Mouse (Mus musculus): ENCODE measurements around the gene Rasl11a.
A peak's percentile ranks its signal among the peaks of the same experiment; 100 is the strongest.

Gene Rasl11a

DNA sequence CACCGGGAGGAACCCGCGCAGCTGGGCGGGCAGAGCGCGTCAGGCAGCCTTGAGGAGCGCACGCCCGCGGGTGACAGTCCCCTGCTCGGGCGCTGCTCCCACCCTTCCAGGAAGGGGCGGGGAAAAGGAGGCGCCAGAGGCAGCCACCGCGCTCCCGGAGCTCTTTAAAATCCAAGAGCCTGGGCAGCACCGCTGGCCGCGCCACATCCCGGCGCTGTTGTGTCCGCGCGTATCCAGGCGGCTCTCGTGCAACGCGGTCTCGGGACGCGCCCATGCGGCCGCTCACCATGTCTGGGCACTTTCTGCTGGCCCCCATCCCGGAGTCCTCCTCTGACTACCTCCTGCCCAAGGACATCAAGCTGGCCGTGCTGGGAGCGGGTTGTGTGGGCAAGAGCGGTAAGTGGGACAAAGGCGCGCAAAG, at the start of gene Rasl11a:
Gene Rasl11a (plus strand): TSS at position 127 of the 421 bp plus-strand sequence.
- DNase-seq, result peak; percentile 92 to 96

DNA sequence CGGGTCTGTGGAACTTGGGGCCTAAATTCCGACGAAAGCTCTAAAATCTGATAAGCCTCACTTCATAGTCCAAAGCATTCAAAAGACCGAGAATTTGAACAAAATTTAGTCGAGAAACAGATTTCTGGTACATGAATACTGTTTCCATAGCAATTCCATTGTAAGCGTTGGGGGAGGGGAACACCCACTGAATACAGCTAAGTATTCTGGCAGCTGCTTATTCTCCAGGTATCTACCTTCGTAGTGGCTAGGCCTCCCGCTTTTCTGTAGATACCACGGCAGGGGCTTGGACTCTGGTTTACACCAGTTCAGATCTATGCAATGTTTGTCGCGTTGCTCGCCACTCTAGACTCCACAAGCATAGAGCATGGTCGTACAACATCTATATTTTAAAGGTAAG, 49.1 kb upstream of the Rasl11a start:
- DNase-seq, result no peak

DNA sequence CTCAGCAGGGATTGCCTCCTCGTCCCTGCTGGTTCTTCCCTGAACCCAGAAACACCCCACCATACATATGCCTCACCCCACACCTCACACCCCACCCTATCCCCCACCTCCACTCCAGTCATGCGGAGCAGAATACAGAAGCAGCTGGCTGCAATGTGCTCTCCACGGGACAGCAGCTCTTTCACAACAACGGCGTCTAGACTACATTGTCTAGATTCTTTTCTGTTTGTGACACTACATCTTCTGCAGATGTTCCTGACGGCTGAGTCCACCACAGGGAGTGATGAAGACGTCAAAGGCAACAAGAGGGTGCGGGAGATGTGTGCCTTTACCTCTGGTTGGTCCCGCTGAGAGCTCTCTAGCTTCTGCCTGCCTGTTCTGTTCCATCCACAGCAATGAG, 46.8 kb upstream of the Rasl11a start:
- peak in 1 of 2 experiments; percentile 68 for DNase-seq

DNA sequence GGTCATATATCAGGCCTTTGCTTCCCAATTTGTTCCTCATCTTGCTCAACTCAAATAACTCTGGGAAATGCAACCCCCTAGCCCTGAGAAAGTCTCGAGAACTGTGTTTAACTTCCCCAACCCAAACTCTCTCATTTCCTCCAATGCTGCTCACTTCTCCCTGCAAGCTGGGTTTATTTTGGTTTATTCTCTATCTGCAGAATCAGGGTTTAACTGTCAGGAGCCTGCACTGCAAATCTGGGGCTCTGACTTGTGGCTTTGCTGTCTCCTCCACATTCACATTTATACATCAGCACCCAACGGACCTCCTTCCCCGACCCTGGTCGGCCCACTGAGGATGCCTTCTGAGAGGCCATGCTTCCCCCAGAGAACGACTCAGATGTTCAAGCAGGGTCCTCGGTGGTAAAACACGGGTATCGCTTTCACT, 38.9 kb upstream of the Rasl11a start:
- DNase-seq, result no peak

DNA sequence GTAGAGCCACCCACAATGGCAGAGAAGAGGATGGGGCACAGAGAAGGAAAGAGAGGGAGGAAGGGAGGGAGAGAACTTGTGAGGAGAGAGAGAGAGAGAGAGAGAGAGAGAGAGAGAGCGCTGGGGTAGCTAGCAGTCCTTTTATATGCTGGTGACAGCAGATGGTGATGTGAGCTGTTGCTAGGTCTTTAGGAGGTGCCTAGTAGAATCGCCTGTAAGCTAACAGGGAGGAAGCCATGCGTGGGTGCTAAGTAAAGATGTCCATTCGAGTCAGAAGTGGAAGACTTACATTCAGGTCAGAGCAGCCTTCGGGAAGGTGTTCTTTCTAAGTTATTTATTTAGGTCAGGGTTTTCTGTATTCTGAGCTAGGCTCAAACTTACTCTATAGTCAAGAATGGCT, 34.9 kb upstream of the Rasl11a start:
- DNase-seq, result no peak

DNA sequence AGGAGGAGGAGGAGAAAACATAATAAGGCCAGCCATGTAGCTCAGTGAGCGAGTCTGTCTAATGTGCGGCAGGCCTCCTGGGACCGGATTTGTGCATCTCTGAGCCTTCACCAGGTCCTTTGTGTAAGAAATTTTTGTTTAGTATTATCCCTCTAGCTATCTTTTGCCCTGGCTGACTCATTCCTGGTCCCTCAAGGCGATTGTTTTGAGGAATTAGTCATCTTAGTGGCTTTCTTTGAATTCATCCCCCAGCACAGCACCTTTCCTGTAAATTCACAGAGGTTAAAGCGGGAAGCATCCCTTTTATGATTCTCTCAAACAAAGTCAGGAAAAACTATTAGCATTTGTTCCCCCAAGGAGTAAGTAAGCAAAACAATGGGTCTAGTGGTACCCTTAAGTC, 32.0 kb upstream of the Rasl11a start:
- DNase-seq, result no peak

DNA sequence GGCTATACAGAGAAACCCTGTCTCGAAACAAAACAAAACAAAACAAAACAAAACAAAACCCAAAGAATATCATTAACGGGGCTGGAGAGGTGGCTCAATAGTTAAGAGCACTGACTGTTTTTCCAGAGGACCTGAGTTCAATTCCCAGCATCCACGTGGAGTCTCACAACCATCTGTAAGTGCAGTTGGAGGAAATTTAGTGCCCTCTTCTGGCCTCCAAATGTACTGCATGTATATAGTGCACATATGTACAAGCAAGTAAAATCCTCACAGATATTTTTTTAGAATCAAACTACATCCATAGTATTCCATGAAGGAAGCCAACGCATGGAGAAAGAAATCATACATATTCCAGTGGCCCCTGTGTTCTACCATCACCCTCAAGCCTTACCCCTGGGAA, 31.4 kb upstream of the Rasl11a start:
- no peak for DNase-seq

DNA sequence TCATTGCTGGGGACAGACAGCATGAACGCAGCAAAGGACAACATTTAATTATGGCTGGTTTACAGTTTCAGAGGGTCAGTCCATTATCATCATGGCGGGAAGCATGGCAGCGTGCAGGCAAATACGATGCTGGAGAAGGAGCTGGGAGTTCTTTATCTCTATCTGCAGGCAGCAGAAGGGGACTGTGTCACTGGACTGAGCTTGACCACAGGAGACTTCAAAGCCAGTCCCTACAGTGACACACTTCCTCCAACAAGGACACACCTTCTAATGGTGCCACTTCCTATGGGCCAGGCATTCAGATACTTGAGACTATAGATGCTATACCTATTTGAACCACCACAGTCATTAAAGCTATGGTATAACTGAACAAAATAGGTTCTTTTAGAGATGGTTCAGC, 29.5 kb upstream of the Rasl11a start:
- DNase-seq, result no peak

DNA sequence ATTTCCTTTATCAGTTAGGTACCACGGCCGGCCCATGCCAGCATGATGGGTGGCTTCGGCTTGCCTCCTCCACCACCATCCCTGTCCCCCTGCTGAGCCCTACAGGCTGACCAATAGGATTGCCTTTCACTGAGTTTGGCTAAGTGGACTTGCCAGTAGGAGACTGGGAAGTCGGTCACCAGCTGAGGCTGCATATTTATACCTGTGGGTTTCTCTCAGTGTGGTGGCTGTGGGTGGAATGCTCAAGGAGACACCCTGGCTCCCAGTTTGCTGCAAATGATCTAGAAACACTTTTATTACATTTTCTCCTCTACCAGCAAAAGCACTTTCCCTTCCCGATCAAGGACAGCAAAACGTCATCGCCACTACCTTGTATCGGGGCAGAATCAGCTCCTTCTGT, 27.3 kb upstream of the Rasl11a start:
- no peak for DNase-seq

DNA sequence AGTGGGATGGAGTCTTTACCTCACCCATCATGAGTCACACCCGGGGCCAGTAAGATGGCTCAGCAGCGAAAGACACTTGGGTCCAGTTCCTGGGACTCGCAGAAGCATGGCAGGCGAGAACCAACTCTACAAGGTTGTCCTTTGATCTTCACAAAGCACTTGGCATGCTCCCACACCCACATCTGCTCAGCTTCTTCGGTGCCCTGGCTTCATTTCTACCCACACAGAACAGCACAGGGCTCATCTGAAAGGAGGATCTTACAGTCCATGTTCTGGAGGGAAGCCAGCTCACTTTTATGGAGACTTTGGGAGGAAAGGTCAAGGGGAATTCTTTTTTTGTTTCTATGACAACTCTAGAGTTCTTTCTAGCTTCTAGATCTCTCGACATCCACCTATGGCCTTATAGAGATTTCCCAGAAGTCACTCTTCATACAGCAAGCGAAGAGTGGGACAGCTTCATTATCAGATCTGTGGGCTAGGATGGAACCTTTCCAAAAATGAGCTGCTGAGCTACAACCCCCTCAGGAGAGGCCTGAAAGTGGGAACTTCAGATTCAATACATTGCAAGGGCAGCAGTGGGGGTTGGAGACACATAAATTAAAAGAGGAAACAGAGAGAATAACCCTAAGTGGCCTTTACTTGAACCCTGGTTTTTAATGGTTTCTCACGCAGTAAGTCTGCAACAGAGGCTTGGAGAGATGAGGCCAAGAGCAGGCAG, 25.8 kb upstream of the Rasl11a start:
- no peak for DNase-seq

DNA sequence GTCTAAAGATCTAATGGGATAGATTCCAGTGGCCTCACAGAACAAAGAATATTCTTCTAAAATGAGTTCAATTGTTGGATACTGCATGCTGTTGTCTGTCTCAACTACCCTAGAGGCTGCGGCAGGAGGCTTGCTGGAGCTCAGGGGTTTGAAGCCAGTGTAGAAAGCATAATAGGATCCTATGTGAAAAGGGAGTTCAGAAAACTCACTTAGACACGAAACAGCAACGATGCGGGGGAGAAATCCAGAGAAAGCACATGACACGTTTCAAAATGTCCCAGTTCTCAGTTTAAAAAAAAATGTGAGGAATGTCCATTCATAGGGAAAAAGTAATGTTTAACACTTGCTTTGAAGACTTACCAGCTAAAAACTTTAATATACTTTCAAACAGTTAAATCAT, 21.9 kb upstream of the Rasl11a start:
- DNase-seq, result no peak

DNA sequence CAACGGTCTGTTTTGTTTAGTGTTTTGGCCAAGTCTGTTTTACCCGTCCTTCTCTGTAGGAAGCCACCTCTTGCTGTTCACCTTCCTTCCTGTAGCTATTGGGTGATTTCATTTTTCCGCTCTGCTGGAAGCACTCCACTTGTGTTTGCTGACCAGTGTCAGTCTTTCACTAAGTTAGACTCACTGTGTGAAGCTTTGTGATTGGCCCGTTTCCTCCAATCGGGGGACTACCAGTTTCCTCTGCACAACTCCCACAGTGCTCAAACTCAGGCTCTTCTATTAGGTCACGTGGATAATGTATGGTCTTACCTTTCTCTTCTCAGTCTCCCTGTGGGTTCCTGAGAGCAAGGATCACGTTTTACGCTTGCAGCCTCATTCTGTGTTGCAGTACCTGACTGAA, 15.3 kb upstream of the Rasl11a start:
- no peak for DNase-seq

DNA sequence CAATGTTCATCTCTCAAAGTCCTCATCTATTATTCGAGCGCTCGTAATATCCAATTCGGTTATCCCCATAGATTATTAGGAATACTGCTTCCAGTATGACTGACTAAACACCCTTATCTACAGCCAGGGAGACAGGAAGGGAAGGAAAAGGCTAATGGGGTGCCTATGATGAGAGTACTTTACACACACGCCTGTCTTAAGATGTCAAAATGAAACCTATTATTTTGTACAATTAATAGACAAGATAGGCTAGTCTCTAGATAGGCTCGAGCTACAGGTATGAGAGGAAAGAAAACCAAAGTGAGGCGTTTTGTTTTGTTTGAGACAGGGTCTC, 12.5 kb upstream of the Rasl11a start:
- DNase-seq, result no peak

DNA sequence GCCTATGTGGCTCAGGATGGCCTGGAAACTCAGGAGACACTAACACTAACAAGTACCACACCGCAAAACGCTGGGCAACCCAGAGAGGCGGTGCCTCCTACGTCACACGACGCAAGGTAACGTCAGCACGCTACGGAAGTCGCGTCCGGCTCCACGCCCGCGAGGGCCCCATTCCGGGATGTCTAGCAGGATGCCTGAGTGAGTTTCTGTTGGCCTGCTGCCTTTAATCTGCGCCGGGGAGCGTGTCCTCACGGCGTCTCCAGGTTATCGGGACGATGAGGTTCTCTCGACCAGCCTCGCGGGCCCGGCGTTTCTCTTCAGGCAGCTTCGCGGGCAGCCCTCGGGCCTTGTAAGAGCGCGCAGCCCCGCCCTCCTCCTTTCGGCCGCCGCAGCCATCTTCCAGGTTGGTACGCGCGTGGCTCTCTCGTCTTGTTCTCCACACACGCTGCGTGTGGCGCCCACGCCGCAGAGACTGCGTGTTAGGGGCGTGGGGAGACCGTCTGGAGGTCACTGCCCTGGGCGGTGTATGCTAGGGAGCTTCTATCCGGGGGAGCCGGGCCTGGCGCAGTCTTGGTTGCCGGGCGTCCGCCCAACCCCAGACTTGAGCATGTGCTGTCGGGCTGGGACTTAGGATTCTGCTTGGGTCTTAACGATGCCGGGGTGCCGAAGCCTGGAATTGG, 12.0 kb upstream of the Rasl11a start, which contains the start of gene Rpl21:
Gene Rpl21 (plus strand): TSS at position 122 of the 680 bp plus-strand sequence.
- peak; percentile 95 for DNase-seq

DNA sequence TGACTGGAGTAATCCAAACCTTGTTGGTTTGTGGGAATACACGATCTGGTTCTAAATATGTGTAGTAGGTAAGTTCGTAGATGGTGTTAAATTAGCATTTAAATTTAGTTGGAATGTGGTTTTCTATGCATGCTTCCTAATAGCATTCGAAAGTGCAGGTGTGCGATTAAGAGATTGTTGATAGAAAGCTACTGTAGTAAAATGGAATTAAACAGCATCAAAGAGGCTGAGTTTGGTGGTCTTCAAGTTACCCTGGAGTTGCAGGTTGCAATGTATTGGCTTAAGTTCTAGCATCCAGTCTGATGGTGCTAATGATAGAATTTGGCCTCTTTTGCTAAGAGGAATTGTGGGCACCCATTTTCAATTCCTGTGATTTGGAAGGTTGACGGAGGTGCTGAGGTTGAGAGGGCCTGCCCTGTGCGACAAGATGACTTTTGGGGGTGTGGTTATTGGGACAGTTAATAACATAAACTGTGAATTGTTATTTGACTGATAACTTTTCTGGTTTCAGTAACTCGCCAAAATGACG, 11.1 kb upstream of the Rasl11a start:
- no peak for DNase-seq

DNA sequence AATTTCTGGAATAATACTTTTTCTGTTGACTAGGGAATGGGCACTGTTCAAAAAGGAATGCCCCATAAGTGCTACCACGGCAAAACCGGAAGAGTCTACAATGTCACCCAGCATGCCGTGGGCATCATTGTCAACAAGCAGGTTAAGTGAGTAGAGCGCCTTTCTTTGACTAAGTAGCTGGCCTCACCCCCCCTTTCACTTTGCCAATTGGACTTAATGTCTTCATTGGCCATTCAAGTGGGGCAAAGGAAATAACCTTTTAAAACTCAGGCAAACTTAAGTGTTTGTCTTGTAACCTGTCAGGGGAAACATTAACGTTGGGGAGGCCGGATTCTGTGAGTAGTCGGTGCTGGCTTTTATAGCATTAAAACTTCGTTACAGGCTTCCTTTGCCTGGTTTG, 9.9 kb upstream of the Rasl11a start:
- DNase-seq, result no peak

DNA sequence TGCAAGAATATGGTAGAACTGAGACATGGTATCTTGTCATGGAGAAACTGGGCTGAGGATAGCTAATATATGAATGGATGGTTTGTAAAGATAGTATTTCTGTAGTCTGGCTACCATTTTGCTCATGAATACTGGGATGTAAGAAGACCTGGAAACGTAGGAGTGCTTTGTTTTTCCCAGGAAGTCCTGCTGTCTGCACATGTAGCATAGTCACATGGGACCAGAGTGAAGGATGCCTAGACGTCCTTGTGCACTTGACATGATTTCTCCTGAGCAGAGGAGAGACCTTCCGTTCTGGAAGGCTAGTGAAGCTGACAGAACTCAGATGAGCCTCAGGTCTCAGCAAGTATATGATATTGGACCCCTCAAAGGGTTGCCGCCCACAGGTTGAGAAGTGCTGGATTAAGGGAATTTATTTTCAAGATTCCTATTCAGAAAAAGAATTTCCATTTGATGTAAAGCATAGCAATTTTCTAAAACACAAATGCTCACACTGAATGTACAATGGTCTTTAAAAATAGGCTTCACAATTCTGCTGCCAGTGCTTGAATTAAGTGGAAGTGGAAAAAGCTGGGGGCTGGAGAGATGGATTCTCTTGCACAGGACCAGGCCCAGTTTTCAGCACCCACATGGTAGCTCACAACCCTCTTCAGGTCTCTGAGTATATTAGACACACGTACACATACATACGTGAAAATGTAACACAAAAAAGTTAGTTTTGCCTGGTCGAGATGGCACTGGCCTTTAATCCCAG, 6.7 kb upstream of the Rasl11a start:
- no peak for DNase-seq

DNA sequence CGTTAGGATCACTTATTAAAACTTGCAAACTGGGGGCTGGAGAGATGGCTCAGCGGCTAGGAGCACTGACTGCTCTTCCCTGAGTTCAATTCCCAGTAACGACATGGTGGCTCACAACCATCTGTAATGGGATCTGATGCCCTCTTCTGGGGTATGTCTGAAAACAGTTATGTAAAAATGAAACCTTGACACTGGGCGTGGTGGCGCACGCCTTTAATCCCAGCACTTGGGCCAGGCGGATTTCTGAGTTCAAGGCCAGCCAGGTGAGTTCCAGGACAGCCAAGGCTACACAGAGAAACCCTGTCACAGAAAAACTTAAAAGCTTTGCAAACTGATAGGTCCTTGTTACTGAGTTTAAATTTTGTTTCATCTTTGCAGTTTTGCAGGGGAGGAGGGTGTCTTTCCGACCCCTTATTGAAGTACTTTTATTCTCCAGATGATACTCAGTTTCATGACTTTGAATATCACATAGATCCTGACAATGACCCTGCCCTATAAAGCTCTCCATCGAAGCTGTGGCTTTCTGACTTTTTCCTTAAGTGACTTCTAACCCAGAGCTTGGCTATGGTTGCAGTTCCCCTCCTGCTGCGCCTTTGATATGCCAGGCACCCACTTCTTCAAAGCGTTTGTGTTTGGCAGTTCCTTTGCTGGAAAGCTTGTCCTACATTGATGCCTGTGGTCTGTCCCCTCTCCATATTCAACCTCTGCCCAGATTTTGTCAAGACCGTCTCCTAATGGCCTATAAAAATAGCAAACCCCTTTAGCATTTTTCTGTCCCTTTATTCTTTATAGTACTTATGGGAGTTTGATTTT, 5.8 kb upstream of the Rasl11a start:
- no peak for DNase-seq

DNA sequence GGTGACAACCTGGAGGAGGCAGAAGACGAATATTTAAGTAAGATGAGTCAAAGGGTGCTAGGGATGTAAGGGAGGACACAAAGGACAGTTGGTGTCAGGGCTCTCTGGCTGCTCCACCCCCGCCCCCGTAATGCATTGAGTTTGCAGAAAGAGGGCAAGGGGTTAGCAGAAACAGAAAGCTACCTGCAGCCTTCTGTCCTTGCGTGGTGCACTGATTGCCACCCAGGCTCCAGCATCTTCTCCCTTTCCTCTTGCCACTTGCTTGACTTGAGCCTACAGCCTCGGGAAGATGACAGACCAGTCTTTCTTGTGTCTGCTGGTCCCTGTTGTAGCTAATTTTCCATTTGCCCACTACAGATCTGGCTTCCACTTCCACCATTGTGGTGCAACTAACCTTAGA, 5.1 kb upstream of the Rasl11a start:
- no peak for DNase-seq

DNA sequence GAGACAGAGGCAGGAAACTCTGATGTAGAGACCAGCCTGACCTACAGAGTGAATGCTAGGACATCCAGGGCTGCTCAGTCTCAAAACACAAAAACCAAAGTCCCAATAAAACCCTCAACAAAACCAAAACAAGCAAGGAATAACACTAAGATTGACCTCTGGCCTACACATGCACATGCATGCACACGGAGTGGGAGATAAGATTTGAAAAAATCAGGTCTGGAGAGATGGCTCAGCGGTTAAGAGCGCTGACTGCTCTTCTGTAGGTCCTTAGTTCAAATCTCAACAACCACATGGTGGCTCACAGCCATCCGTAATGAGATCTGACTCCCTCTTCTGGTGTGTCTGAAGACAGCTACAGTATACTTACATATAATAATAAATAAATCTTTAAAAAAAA, 4.4 kb upstream of the Rasl11a start:
- DNase-seq, result no peak

DNA sequence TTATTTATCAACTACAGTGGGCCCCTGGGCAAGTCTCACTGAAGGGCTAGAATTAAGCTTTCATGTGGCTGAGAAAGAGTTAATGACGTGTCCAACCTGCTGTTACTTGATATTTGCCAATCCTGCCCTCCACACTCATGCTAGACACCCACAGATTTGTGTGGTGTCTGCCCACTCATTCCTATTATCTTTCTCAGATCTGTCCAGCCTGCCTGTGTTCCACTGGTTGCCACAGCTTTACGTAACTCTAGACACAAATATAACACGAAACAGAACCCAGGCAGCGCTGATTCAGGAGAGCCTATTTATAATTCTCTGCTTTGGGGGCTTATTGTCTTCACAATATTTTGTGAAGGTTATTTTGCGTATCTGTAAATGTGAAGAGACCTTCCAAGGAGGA, 3.6 kb upstream of the Rasl11a start:
- no peak for DNase-seq

DNA sequence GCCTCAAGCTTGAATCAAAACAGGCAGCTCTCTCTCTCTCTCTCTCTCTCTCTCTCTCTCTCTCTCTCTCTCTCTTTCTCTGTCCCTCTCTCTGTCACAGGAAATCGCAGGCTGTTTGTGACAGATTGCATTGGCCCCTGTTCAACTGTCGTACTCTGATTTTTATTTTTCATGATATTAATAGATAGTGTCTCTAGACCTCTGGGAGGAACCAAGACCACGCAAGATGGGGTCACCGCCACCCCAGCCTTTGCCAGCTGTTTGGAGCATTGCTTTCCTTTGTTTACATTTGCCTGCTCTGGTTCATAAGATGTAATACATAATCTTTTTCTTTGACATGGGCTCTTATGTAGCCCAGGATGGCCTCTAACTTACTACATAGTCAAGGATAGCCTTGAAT, 2.9 kb upstream of the Rasl11a start:
- DNase-seq, result peak in 1 of 2 experiments; percentile 64
